Mouse (Mus musculus) limb, embryonic 15.5 days (tissue): Measurements from ENCODE around the gene Ppp5c. TPM values are rescaled to one million over a fixed set of nuclear protein-coding genes. Genes with fewer than 3 reads are reported as not detected.
A peak's percentile ranks its signal among the peaks of the same experiment; 100 is the strongest.

ENCODE experiments used
- ATAC-seq: fragments of 200-750 bp; cut with Nextera tagmentation; 2 replicates; pipeline ENCODE4 v1.8.0; 2017; ENCODE audit warnings: low read depth, moderate TSS enrichment; ENCODE audit not compliant: insufficient number of reproducible peaks, low FRiP score, low TSS enrichment
- H3K27ac ChIP-seq: fragments of 300-500 bp; sonication (generic); 2 replicates; pipeline ENCODE4 v1.5.1; 2015; ENCODE audit warnings: moderate library complexity, mild to moderate bottlenecking, inconsistent platforms
- H3K27me3 ChIP-seq: fragments of 300-500 bp; sonication (generic); 2 replicates; pipeline ENCODE4 v1.6.1; 2015; ENCODE audit warnings: inconsistent platforms
- H3K36me3 ChIP-seq: fragments of 300-500 bp; sonication (generic); 2 replicates; pipeline ENCODE4 v1.6.1; 2015; ENCODE audit warnings: inconsistent platforms
- H3K4me1 ChIP-seq: fragments of 300-500 bp; sonication (generic); 2 replicates; pipeline ENCODE4 v1.6.1; 2015; ENCODE audit warnings: inconsistent platforms
- H3K4me2 ChIP-seq: fragments of 300-500 bp; sonication (generic); 2 replicates; pipeline ENCODE4 v1.6.1; 2015; ENCODE audit warnings: mild to moderate bottlenecking, inconsistent platforms
- H3K4me3 ChIP-seq: fragments of 300-500 bp; sonication (generic); 2 replicates; pipeline ENCODE4 v1.5.1; 2015; ENCODE audit warnings: mild to moderate bottlenecking, inconsistent platforms
- H3K9ac ChIP-seq: fragments of 300-500 bp; sonication (generic); 2 replicates; pipeline ENCODE4 v1.6.1; 2015; ENCODE audit warnings: inconsistent platforms
- H3K9me3 ChIP-seq: fragments of 300-500 bp; sonication (generic); 2 replicates; pipeline ENCODE4 v1.6.1; 2016; ENCODE audit warnings: inconsistent platforms
- WGBS: fragments of 180-500 bp; shearing (Covaris S2); methylation state at CpG from one replicate; pipeline ENCODE4 v1.1.7; 2015; 5-methylcytosine and 5-hydroxymethylcytosine counted together
- polyA plus RNA-seq: library from polyadenylated mRNA; unstranded; fragments of >200 nt; fragmentation: Nextera tagmentation; extraction: Ambion mirVana; gene quantifications from 2 replicates; pipeline ENCODE4 v1.2.1, GENCODE M21; 2015

Ppp5c gene
- polyA plus RNA-seq, 1 experiment from 2014 or later, result 101 TPM

DNA sequence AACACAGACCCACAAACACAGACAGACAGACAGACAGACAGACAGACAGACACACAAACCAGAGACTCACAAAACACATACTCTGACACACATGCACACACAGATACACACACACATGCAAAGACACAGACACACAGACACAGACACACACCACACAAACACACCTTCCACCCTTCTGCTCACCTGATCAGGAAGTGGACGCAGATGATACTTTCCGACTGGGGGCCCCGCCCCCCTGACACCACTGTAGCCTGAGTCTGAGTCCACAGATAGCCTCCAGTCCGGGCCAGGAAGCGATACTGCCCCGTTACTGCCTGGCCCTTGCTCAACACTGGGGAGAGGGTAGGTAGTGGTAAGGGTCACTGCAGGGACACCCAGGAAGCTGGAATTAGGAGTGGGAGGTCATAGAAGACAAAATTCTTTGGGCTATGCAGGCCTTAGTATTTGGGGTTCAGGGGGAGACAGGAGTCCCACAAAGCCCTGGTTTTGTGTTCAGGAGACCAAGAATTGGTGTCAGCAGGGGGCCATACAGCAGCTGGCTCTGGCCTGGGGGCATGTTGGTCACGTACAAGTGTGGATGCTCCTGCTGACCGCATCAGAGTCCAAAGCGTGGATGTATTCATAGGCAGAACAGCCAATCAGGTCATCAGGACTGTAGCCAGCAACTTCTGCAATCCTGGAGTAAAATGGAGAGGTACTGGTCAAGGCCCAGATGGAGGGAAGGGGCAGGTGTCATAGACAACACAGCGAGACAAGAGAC, 20.9 kb upstream of the Ppp5c start:
- H3K27me3 ChIP-seq, result no peaks in the 10 kb centered on the region
- H3K36me3 ChIP-seq, result peaks cover 66% of the 10 kb centered on the region
- no peak overlapping the region for H3K4me3 ChIP-seq
- H3K4me1 ChIP-seq, result 0 out of 2 replicates have a peak, but pooled peaks cover 3% of the 10 kb centered on the region
- no peak overlapping the region for H3K9ac ChIP-seq
- H3K4me2 ChIP-seq, result no peak overlapping the region
- H3K9me3 ChIP-seq, result no peaks in the 10 kb centered on the region
- no peak for ATAC-seq
- no peak overlapping the region for H3K27ac ChIP-seq
- WGBS, result 85% methylated on average over 10 of the region's 10 CpGs

DNA sequence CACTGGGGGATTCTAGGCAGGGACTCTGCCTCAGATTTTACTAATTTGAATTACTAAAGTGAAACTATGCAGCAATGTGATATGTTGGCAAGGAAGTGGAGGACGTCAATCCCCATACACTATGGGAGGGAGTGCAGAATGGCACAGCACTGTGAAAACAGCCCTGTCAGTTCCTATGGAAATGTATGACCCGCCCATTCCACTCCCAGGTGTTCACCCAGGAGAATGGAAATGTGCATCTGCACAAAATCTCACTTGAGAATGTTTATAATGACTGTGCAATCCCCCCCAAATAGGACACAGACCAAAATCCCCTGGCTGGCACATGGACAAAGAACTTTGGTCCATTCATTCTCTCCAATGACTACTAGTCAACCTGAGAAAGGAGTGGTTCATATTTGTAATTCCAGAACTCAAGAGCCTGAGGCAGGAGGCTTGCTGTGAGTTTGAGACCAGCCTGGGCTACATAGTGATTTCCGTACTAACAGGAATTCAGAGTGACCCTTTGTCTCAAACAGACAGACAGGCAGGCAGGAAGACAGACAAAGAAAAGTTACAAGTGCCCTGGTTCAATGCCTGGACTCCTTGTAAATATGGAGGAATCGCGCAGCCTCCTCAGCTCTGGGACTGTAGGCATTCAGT, 19.4 kb upstream of the Ppp5c start:
- H3K4me2 ChIP-seq, result no peak overlapping the region
- H3K27me3 ChIP-seq, result no peaks in the 10 kb centered on the region
- H3K27ac ChIP-seq, result no peak overlapping the region
- 87% methylated on average over 5 of the region's 5 CpGs for WGBS
- no peak for ATAC-seq
- H3K4me3 ChIP-seq, result no peak overlapping the region
- no peaks in the 10 kb centered on the region for H3K9me3 ChIP-seq
- peaks cover 73% of the 10 kb centered on the region for H3K36me3 ChIP-seq
- 0 out of 2 replicates have a peak, but pooled peaks cover 3% of the 10 kb centered on the region for H3K4me1 ChIP-seq
- no peak overlapping the region for H3K9ac ChIP-seq

DNA sequence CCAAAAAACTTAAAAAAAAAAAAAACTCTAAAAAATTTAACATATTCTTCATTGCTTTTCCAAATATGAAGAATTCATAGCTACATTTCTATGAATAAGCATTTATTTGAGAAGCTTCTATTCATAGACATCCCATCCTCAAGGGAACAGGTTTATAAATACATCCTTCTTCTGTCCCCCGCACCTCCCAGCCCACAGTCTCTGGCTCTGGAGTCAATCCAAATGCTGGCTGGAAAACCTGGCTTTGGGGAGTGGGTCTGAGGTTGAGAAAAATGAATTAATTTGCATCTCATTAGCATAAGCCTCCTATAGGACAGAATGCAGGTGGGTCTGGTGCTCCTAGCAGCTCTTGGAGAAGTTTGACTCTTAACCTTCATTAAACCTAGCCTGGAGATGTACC, 18.0 kb upstream of the Ppp5c start:
- Histone ChIP-seq H3K36me3 (peaks cover 75% of the 10 kb centered on the region), H3K4me2 (no peak overlapping the region), H3K4me1 (no peaks in the 10 kb centered on the region), H3K9me3 (no peaks in the 10 kb centered on the region), H3K27ac (no peak overlapping the region), H3K4me3 (no peak overlapping the region), H3K27me3 (no peaks in the 10 kb centered on the region), H3K9ac (no peak overlapping the region)
- no peak for ATAC-seq
- WGBS, result 60% methylated on average over 1 of the region's 1 CpGs

DNA sequence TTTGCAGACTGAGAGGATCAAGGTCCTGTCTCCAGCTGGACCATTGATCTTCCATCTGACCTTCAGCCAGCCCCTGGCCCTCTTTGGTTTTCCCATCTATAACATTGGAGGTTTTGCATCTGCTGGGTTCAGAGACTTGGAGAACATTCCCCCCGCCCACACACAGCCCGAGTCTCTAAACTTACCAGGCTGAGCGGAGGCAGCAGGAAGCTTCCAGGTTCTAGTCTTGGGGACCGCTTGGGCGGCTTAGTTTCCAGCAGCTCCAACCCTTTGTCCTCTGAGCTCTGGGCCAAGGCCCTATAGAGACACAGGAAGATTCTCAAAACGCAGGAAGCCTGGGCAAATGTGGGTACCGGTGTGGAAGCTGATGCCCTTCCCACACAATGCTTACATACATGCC, 11.6 kb upstream of the Ppp5c start:
- no peaks in the 10 kb centered on the region for H3K27me3 ChIP-seq
- H3K4me2 ChIP-seq, result no peak overlapping the region
- peaks cover 90% of the 10 kb centered on the region for H3K36me3 ChIP-seq
- H3K9me3 ChIP-seq, result no peaks in the 10 kb centered on the region
- H3K27ac ChIP-seq, result no peak overlapping the region
- no peaks in the 10 kb centered on the region for H3K4me1 ChIP-seq
- ATAC-seq, result no peak
- WGBS, result 95% methylated on average over 7 of the region's 7 CpGs
- no peak overlapping the region for H3K9ac ChIP-seq
- no peak overlapping the region for H3K4me3 ChIP-seq

DNA sequence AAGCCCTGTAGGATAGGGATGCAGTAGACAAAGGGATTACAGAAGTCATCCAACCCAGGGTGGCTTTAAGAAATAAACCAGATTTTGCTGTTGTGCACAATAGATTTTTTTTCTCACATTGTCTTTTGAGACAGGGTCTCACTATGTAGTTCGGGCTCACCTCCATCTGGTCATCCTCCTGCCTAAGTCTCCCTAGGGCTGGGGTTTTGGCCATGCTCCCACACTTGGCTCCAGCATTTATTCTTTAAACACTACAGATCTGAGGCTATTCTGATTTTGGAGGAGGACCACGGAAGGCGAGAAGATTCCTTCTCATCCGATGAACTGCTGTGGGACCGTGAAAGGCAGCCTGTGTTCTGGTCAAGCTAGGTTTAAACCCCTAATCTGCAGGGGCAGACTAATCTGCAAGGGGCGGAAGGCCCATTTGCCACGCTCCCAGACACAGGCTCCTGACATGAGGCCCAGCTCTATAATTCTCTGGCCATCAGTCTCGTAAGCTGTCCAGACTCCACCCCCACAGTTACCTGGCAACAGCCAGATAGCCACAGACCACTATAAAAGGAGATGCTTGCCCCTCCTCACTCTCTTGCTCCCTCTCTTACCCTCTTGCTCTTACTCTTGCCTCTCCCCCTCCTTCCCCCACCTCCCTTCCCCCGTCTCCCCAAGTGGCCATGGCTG, 10.4 kb upstream of the Ppp5c start:
- H3K27ac ChIP-seq, result no peak overlapping the region
- H3K4me2 ChIP-seq, result no peak overlapping the region
- H3K9ac ChIP-seq, result no peak overlapping the region
- H3K27me3 ChIP-seq, result no peaks in the 10 kb centered on the region
- peaks cover 90% of the 10 kb centered on the region for H3K36me3 ChIP-seq
- H3K9me3 ChIP-seq, result no peaks in the 10 kb centered on the region
- WGBS, result 57% methylated on average over 9 of the region's 9 CpGs
- H3K4me3 ChIP-seq, result no peak overlapping the region
- ATAC-seq, result no peak
- no peaks in the 10 kb centered on the region for H3K4me1 ChIP-seq

DNA sequence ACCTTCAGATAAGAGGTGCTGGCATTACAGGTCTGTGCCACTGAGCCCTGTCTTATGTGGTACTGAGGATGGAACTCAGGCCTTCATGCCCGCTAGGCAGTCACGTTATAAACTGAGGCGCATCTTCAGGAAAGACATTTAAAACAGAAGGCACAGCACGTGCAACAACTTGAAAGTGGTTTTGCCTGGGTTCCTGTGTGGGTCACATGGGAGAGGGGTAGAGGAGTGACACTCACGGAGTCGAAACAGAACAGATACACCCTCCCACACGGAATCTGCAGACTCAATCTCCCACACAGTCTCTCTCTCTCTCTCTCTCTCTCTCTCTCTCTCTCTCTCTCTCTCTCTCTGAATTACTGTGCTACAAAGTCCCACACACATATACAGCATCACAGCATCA, 2.5 kb upstream of the Ppp5c start:
- no peaks in the 10 kb centered on the region for H3K9me3 ChIP-seq
- peaks cover 47% of the 10 kb centered on the region for H3K36me3 ChIP-seq
- H3K27me3 ChIP-seq, result no peaks in the 10 kb centered on the region
- H3K4me2 ChIP-seq, result no peak overlapping the region
- no peak overlapping the region for H3K9ac ChIP-seq
- no peak overlapping the region for H3K27ac ChIP-seq
- no peak for ATAC-seq
- no peak overlapping the region for H3K4me3 ChIP-seq
- whole genome bisulfite sequencing, result 79% methylated on average over 7 of the region's 7 CpGs
- peaks cover 19% of the 10 kb centered on the region for H3K4me1 ChIP-seq

DNA sequence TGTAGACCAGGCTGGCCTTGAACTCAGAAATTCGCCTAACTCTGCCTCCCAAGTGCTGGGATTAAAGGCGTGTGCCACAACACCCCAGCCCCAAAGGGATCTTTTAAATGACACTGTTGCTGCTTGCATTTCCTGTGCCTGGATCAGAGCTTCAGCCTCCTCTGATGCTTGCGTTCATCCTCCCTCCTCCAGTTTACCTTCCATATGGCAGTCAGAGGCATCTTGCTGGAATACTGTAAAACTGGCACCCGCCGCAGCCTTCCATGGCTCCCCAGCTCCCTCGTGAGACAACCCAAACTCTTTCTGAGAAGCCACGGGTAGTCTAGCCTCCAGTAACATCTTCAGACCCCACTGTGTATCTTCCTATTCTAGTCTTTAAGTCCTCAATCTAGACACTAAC, 1.2 kb upstream of the Ppp5c start:
- WGBS, result 73% methylated on average over 7 of the region's 7 CpGs
- H3K9ac ChIP-seq, result no peak overlapping the region

DNA sequence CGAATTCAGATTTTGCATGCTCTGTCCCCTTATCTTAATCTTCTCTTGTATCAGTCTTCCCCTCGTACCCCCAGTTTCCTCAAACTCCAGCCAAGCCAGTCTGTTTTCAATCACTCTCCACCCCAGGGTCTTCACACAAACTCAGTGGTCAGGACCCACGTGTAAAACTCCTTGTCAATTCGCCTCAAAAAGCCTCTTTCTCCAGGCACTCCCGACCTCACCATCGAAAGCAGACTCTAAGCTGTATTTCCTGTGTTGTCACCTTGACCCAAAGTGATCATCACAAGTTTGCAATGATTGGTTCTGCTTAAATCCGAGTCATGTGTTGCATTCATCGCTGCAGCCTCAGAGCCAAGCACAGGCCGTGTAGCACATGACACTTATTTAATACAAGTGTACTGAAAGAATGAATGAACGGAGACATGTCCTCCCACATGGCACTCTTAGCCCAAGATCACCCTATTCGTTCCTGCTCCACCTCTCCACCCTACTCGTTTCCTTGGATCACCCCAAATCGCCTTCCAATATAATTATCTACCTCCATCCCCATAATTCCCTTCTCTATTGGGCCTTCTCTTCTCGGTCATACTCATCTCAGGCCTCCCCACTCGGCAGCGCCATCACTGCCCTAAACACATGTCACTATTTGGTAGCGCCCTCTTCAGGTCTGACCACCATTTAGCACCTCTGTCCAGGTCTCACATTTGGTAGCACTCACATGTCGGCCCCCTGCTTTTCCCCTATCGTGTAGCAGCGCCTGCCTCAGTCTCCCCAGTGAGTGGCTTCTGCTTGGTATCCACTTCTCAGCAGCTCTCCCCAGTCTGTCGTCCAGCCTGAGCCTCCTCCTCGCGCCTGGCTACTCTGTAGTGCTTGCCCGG, 775 bp downstream of the Ppp5c start:
- H3K27me3 ChIP-seq, result no peaks in the 10 kb centered on the region
- H3K36me3 ChIP-seq, result peaks cover 41% of the 10 kb centered on the region
- H3K27ac ChIP-seq, result peak overlapping the region; percentile 85
- WGBS, result 5% methylated on average over 24 of the region's 24 CpGs
- H3K4me2 ChIP-seq, result peak overlapping the region; percentile 66
- H3K4me1 ChIP-seq, result peaks cover 39% of the 10 kb centered on the region
- H3K9me3 ChIP-seq, result no peaks in the 10 kb centered on the region
- H3K4me3 ChIP-seq, result peak overlapping the region; percentile 80
- peak; percentile 37 for ATAC-seq
- peak overlapping the region; percentile 78 for H3K9ac ChIP-seq

More for the DNA sequence above, 1.2 kb upstream of the Ppp5c start:
- H3K4me2 ChIP-seq, result no peak overlapping the region
- H3K27ac ChIP-seq, result peak overlapping the region; percentile 47; the same call in 1 of the 2 replicates
- H3K36me3 ChIP-seq, result peaks cover 41% of the 10 kb centered on the region
- no peak overlapping the region for H3K4me3 ChIP-seq
- no peaks in the 10 kb centered on the region for H3K9me3 ChIP-seq
- H3K27me3 ChIP-seq, result no peaks in the 10 kb centered on the region
- peaks cover 32% of the 10 kb centered on the region for H3K4me1 ChIP-seq
- no peak for ATAC-seq

DNA sequence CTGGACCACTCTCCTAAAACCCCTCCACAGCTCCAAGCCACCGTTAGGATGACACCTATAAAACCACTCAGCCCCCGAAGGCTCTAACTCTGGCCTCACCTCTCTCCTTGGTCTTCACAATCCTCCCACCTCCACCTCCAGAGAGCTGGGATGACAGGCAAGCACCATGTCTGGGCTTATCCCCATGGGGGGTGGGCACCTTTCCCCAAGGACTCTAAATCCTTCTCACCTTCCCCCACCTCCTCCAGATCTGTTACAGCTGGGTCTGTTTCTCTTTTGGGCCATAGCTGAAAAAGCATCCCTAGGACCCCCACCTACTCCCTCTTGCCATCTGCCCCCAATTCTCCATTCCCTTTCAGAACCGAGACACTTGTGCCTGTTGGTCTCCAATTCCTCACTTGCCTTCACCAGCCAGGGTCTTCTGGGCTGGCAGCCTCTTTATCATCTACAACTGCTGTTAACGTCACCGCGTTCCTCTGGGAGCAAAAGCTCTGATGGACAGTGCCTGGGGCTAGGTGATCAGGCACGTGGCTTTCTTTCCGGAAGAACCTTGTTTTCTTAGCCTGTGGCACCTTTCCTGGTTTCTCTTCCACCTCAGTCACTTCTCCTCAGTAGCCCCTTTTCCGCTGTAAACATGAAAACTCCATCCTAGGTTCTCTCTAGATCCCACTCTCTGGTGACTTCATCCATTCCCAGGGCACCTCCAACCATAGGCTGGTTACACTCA, 1.7 kb downstream of the Ppp5c start:
- Histone ChIP-seq H3K27ac (no peak overlapping the region), H3K4me2 (peak overlapping the region; percentile 66), H3K27me3 (no peaks in the 10 kb centered on the region), H3K36me3 (peaks cover 41% of the 10 kb centered on the region), H3K9me3 (no peaks in the 10 kb centered on the region), H3K9ac (no peak overlapping the region), H3K4me1 (peaks cover 39% of the 10 kb centered on the region), H3K4me3 (peak overlapping the region; percentile 80)
- WGBS, result 51% methylated on average over 9 of the region's 9 CpGs
- ATAC-seq, result no peak

DNA sequence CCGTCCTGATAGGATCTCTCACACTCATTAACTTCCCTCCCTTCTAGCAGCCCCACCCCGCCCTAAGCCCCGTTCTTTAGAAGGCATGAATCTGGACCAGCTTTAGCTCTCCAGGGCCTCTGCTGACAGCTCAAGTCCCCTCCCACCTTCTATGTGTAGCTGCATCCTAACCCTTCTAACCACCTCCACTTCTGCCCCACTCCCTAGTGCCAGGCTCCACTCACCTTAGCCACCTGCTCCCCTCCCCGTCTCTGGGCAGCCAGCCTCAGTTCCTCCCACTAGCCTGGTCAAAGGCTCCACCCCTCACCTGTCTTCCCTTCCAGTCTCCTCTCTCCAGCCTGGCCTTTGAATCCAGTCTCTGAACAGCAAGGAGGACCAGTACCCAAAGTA, 2.2 kb downstream of the Ppp5c start:
- Histone ChIP-seq H3K9me3 (no peaks in the 10 kb centered on the region), H3K9ac (0 out of 2 replicates have a peak overlapping the region, but pooled peaks have one; percentile 2), H3K36me3 (peaks cover 42% of the 10 kb centered on the region), H3K4me2 (peak overlapping the region; percentile 30; the same call in 1 of the 2 replicates), H3K4me3 (no peak overlapping the region; the same call in 1 of the 2 replicates), H3K4me1 (peaks cover 39% of the 10 kb centered on the region), H3K27ac (peak overlapping the region; percentile 79), H3K27me3 (no peaks in the 10 kb centered on the region)
- no peak for ATAC-seq
- WGBS, result 46% methylated on average over 4 of the region's 4 CpGs
